26 mouse cellular contexts compared by ENCODE assay signal in the genomic region with DNA sequence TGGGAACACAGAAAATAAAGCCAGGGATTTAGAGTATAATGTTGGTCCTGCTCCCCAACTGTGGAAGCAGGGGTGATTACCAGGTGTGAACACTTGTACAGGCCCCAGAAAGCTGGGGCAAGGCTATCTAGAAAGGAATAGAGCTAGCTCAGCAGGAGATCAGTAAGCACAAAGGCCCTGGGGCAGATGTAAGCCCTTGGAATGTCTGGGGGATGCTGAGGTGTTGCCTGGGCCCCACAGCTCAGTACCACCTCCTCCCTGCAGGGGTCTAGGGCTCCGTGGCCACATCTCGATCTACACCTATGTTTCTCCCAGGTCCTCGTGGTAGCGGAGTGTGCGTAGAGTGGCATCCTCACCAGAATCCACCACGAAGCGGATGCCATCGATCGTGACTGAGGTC. TPM values are rescaled to one million over a fixed set of nuclear protein-coding genes. Genes with fewer than 3 reads are reported as not detected.
A peak's percentile ranks its signal among the peaks of the same experiment; 100 is the strongest.
DNase-seq lines count a peak whose midpoint lies in the region; ATAC-seq and TF ChIP-seq lines count a peak whose summit lies in the region.
"Had no signal": no experiment of that assay in that cellular context is flagged by ENCODE, and none has a peak within 500 bp of the region (broad histone marks: within the 10 kb centered on the region; RNA-seq: fewer than 3 reads in every experiment).

No protein-coding gene starts in this region.

- H3K4me3 ChIP-seq in embryonic facial prominence, embryonic 13.5 days, result no peak overlapping the region
- no peak overlapping the region for H3K4me3 ChIP-seq in embryonic facial prominence, embryonic 10.5 days
- no peak overlapping the region for H3K4me3 ChIP-seq in thymus, adult 2 months (ENCODE audit: control insufficient read depth, insufficient read depth, low read length)
- H3K4me3 ChIP-seq: embryonic facial prominence, embryonic 12.5 days; embryonic facial prominence, embryonic 15.5 days; erythroblast, embryonic 14.5 days; forebrain, embryonic 10.5 days; forebrain, embryonic 12.5 days had no signal

- no peaks in the 10 kb centered on the region for H3K27me3 ChIP-seq in embryonic facial prominence, embryonic 13.5 days
- H3K27me3 ChIP-seq in embryonic facial prominence, embryonic 10.5 days (replicated peaks; ENCODE audit: low read depth, poor library complexity, severe bottlenecking), result no peaks in the 10 kb centered on the region
- no peaks in the 10 kb centered on the region for H3K27me3 ChIP-seq in thymus, adult 2 months (ENCODE audit: control insufficient read depth, insufficient read depth, low read length)
- H3K27me3 ChIP-seq: CH12.LX; embryonic facial prominence, embryonic 12.5 days; embryonic facial prominence, embryonic 15.5 days; forebrain, embryonic 12.5 days had no signal

- 92% methylated on average over 9 of the region's 9 CpGs for WGBS in embryonic facial prominence, embryonic 13.5 days
- WGBS in embryonic facial prominence, embryonic 10.5 days, result 92% methylated on average over 9 of the region's 9 CpGs
- WGBS in thymus, adult 2 months, result 98% methylated on average over 9 of the region's 9 CpGs

- H3K9me3 ChIP-seq in embryonic facial prominence, embryonic 13.5 days, result no peaks in the 10 kb centered on the region
- H3K9me3 ChIP-seq in embryonic facial prominence, embryonic 10.5 days, result no peaks in the 10 kb centered on the region
- H3K9me3 ChIP-seq: embryonic facial prominence, embryonic 12.5 days; embryonic facial prominence, embryonic 15.5 days; forebrain, embryonic 10.5 days; forebrain, embryonic 12.5 days had no signal

- no peak overlapping the region for H3K27ac ChIP-seq in embryonic facial prominence, embryonic 13.5 days
- no peak overlapping the region for H3K27ac ChIP-seq in embryonic facial prominence, embryonic 10.5 days (replicated peaks)
- H3K27ac ChIP-seq in thymus, adult 2 months (ENCODE audit: control insufficient read depth, insufficient read depth, low read length), result no peak overlapping the region
- H3K27ac ChIP-seq: embryonic facial prominence, embryonic 12.5 days; embryonic facial prominence, embryonic 15.5 days; forebrain, embryonic 10.5 days; forebrain, embryonic 12.5 days had no signal

- no peak for ATAC-seq in embryonic facial prominence, embryonic 13.5 days (ENCODE audit: insufficient number of reproducible peaks, insufficient read depth, low FRiP score, low TSS enrichment, low read depth)
- ATAC-seq: CD4-positive, CD25-positive, alpha-beta regulatory T cell, adult 4 months; forebrain, embryonic 14.5 days; forebrain, embryonic 16.5 days had no signal

- no peak for DNase-seq in embryonic facial prominence, embryonic 10.5 days (ENCODE audit: low spot score)
- peak; percentile 51 for DNase-seq in ES-CJ7 (ENCODE audit: low read depth, low spot score)
- peak; percentile 67 for DNase-seq in ZHBTc4 (ENCODE audit: low read depth, low spot score)
- no peak for DNase-seq in thymus, adult 2 months
- DNase-seq in kidney, postnatal 10 days, result no peak
- DNase-seq: adrenal gland, adult 2 months; adrenal gland, postnatal 10 days; adrenal gland, postnatal 25 days; B cell, adult 2 months; cerebellum, adult 11 months; cerebellum, adult 18-20 months; cerebellum, adult 8-10 months; cerebellum, adult 9-11 months; cerebellum, postnatal 14 days; cerebellum, postnatal 36 days; embryo, embryonic 11 days had no signal

- peaks cover 94% of the 10 kb centered on the region for H3K36me3 ChIP-seq in embryonic facial prominence, embryonic 13.5 days
- peaks cover 97% of the 10 kb centered on the region for H3K36me3 ChIP-seq in embryonic facial prominence, embryonic 10.5 days (replicated peaks)
- H3K36me3 ChIP-seq in thymus, adult 2 months (ENCODE audit: control insufficient read depth, insufficient read depth, low read length), result peaks cover 19% of the 10 kb centered on the region; the same call in 1 of the 2 replicates

- no peak for TF ChIP-seq POLR2A in thymus, adult 2 months (IDR thresholded peaks at IDR 0.05; ENCODE audit: control insufficient read depth, extremely low read depth, insufficient read depth, low read length, poor library complexity)

- no peak overlapping the region for H3K4me2 ChIP-seq in embryonic facial prominence, embryonic 13.5 days
- H3K4me2 ChIP-seq: embryonic facial prominence, embryonic 12.5 days; embryonic facial prominence, embryonic 15.5 days; forebrain, embryonic 12.5 days had no signal

- H3K9ac ChIP-seq in embryonic facial prominence, embryonic 13.5 days, result 0 out of 2 replicates have a peak overlapping the region, but pooled peaks have one; percentile 21
- H3K9ac ChIP-seq: embryonic facial prominence, embryonic 12.5 days; embryonic facial prominence, embryonic 15.5 days; forebrain, embryonic 12.5 days had no signal

- no peaks in the 10 kb centered on the region for H3K4me1 ChIP-seq in embryonic facial prominence, embryonic 13.5 days
- H3K4me1 ChIP-seq in embryonic facial prominence, embryonic 10.5 days, result no peaks in the 10 kb centered on the region
- H3K4me1 ChIP-seq in thymus, adult 2 months (replicated peaks; ENCODE audit: control insufficient read depth, insufficient read depth, low read length), result peaks cover 6% of the 10 kb centered on the region
- H3K4me1 ChIP-seq: embryonic facial prominence, embryonic 12.5 days; embryonic facial prominence, embryonic 15.5 days; forebrain, embryonic 10.5 days; forebrain, embryonic 12.5 days had no signal

- TF ChIP-seq CTCF in thymus, adult 2 months (IDR thresholded peaks at IDR 0.05; ENCODE audit: borderline replicate concordance, control insufficient read depth, extremely low read depth, insufficient read depth, low read length, poor library complexity), result no peak

RNA-seq across cellular contexts. Expression of a gene that starts 7.9 kb away (rescaled TPM):
- polyA plus RNA-seq in embryonic facial prominence, embryonic 13.5 days (2015; fragmentation: Nextera tagmentation; extraction: Ambion mirVana), result 12.7 and 16.2 TPM in 2 replicates
- polyA plus RNA-seq in embryonic facial prominence, embryonic 10.5 days (2016; fragmentation: Nextera tagmentation; extraction: Ambion mirVana), result 19.0 and 20.1 TPM in 2 replicates
- polyA plus RNA-seq in thymus, adult 2 months (2012; rRNA removed), result 72.3 and 86.9 TPM in 2 replicates

RNA-seq across cellular contexts. Expression of a gene that starts 30.0 kb away (rescaled TPM):
- polyA plus RNA-seq in embryonic facial prominence, embryonic 13.5 days (2015; fragmentation: Nextera tagmentation; extraction: Ambion mirVana), result 0.10 TPM in 1 of 2 replicates, not detected in the other
- 0.05 and 0.09 TPM in 2 replicates for polyA plus RNA-seq in embryonic facial prominence, embryonic 10.5 days (2016; fragmentation: Nextera tagmentation; extraction: Ambion mirVana)
- 0.26 and 0.46 TPM in 2 replicates for polyA plus RNA-seq in thymus, adult 2 months (2012; rRNA removed)
- polyA plus RNA-seq: embryonic facial prominence, embryonic 12.5 days; forebrain, embryonic 12.5 days; forebrain, embryonic 14.5 days; forebrain, embryonic 16.5 days had no signal

RNA-seq across cellular contexts. Expression of a gene that starts 39.1 kb away (rescaled TPM):
- polyA plus RNA-seq in embryonic facial prominence, embryonic 13.5 days (2015; fragmentation: Nextera tagmentation; extraction: Ambion mirVana), result 49.8 and 54.4 TPM in 2 replicates
- 55.5 and 67.7 TPM in 2 replicates for polyA plus RNA-seq in embryonic facial prominence, embryonic 10.5 days (2016; fragmentation: Nextera tagmentation; extraction: Ambion mirVana)
- 65.2 and 66.8 TPM in 2 replicates for polyA plus RNA-seq in thymus, adult 2 months (2012; rRNA removed)

RNA-seq across cellular contexts. Expression of a gene that starts 45.4 kb away (rescaled TPM):
- 1.4 and 1.5 TPM in 2 replicates for polyA plus RNA-seq in embryonic facial prominence, embryonic 13.5 days (2015; fragmentation: Nextera tagmentation; extraction: Ambion mirVana)
- 0.54 and 0.64 TPM in 2 replicates for polyA plus RNA-seq in embryonic facial prominence, embryonic 10.5 days (2016; fragmentation: Nextera tagmentation; extraction: Ambion mirVana)
- 3.2 and 4.1 TPM in 2 replicates for polyA plus RNA-seq in thymus, adult 2 months (2012; rRNA removed)
- polyA plus RNA-seq: CD4-positive, CD25-positive, alpha-beta regulatory T cell, adult 4 months; erythroblast, embryonic 14.5 days had no signal

RNA-seq across cellular contexts. Expression of a gene that starts 59.4 kb away (rescaled TPM):
- polyA plus RNA-seq in embryonic facial prominence, embryonic 13.5 days (2015; fragmentation: Nextera tagmentation; extraction: Ambion mirVana), result 23.9 and 24.3 TPM in 2 replicates
- 5.9 and 9.1 TPM in 2 replicates for polyA plus RNA-seq in embryonic facial prominence, embryonic 10.5 days (2016; fragmentation: Nextera tagmentation; extraction: Ambion mirVana)
- 44.7 and 62.2 TPM in 2 replicates for polyA plus RNA-seq in thymus, adult 2 months (2012; rRNA removed)

Comparison
In these comparisons a context has a peak if more than half of its experiments do, and no peak if none do; other contexts are left out.
1. DNase-seq: peak in ES-CJ7 (single experiment) and ZHBTc4 (single experiment); none in embryonic facial prominence, embryonic 10.5 days (single experiment), thymus, adult 2 months (single experiment) and kidney, postnatal 10 days (single experiment).